Mouse (Mus musculus): ENCODE results near the gene Icmt. TPM values are rescaled to one million over a fixed set of nuclear protein-coding genes. Genes with fewer than 3 reads are reported as not detected.

The Icmt gene
- polyA plus RNA-seq, 1 experiment from 2014 or later = 23.7 TPM

GRCm38 (mm10) chr4:152315498-152316213, 18.6 kb downstream of the Icmt start:
- Histone ChIP-seq H3K9me3 (ENCODE audit: control insufficient read depth, low read length) (no peaks in the 10 kb centered on the region), H3K27ac (replicated peaks; ENCODE audit: low read depth, low read length) (no peak overlapping the region), H3K4me2 (ENCODE audit: low read length) (peak overlapping the region; percentile 54), H3K9ac (replicated peaks; ENCODE audit: low read length) (no peak overlapping the region), H3K4me1 (ENCODE audit: control insufficient read depth, insufficient read depth, low read length) (peaks cover 6% of the 10 kb centered on the region; the same call in 1 of the 2 replicates), H3K27me3 (ENCODE audit: control insufficient read depth, insufficient read depth, low read length) (peaks cover 82% of the 10 kb centered on the region), H3K36me3 (ENCODE audit: control insufficient read depth, insufficient read depth, low read length) (no peaks in the 10 kb centered on the region), H3K4me3 (replicated peaks; ENCODE audit: low read depth, low read length) (peak overlapping the region; percentile 31)
- under 1% methylated on average over 43 of the region's 43 CpGs for WGBS
- ATAC-seq (ENCODE audit: low FRiP score, low TSS enrichment) = no peak
- DNase-seq = peak; percentile 59

GRCm38 (mm10) chr4:152317631-152318033, 20.6 kb downstream of the Icmt start:
- 91% methylated on average over 6 of the region's 6 CpGs for WGBS
- no peaks in the 10 kb centered on the region for H3K9me3 ChIP-seq (ENCODE audit: control insufficient read depth, low read length)
- ATAC-seq (ENCODE audit: low FRiP score, low TSS enrichment) (no peak), DNase-seq (no peak)
- H3K4me1 ChIP-seq (ENCODE audit: control insufficient read depth, insufficient read depth, low read length) = peaks cover 6% of the 10 kb centered on the region; the same call in 1 of the 2 replicates
- H3K4me2 ChIP-seq (ENCODE audit: low read length) = no peak overlapping the region
- no peak overlapping the region for H3K9ac ChIP-seq (replicated peaks; ENCODE audit: low read length)
- no peak overlapping the region for H3K4me3 ChIP-seq (replicated peaks; ENCODE audit: low read depth, low read length)
- peaks cover 64% of the 10 kb centered on the region for H3K27me3 ChIP-seq (ENCODE audit: control insufficient read depth, insufficient read depth, low read length)
- no peaks in the 10 kb centered on the region for H3K36me3 ChIP-seq (ENCODE audit: control insufficient read depth, insufficient read depth, low read length)
- H3K27ac ChIP-seq (replicated peaks; ENCODE audit: low read depth, low read length) = no peak overlapping the region

- peaks cover 53% of the 10 kb centered on the region for H3K27me3 ChIP-seq (ENCODE audit: control insufficient read depth, insufficient read depth, low read length)
- no peaks in the 10 kb centered on the region for H3K36me3 ChIP-seq (ENCODE audit: control insufficient read depth, insufficient read depth, low read length)
- 0 out of 2 replicates have a peak within 1 kb of the TSS, but pooled peaks have one; percentile 1 for H3K4me3 ChIP-seq (replicated peaks; ENCODE audit: low read depth, low read length)
- ATAC-seq (ENCODE audit: low FRiP score, low TSS enrichment) (no peak), DNase-seq (peak; percentile 60)
- WGBS = 2% methylated on average over 26 of the region's 26 CpGs
- H3K27ac ChIP-seq (replicated peaks; ENCODE audit: low read depth, low read length) = no peak within 1 kb of the TSS
- H3K9me3 ChIP-seq (ENCODE audit: control insufficient read depth, low read length) = no peaks in the 10 kb centered on the region
- peaks cover under 1% of the 10 kb centered on the region; the same call in 1 of the 2 replicates for H3K4me1 ChIP-seq (ENCODE audit: control insufficient read depth, insufficient read depth, low read length)
- H3K4me2 ChIP-seq (ENCODE audit: low read length) = peak within 1 kb of the TSS; percentile 38; the same call in 1 of the 2 replicates
- no peak within 1 kb of the TSS for H3K9ac ChIP-seq (replicated peaks; ENCODE audit: low read length)
Measured at GRCm38 (mm10) chr4:152318517-152319234, 21.6 kb downstream of the Icmt start, which contains the start of gene Rnf207. Rnf207 (minus strand) TSS chr4:152318993.

- H3K4me1 ChIP-seq (ENCODE audit: control insufficient read depth, insufficient read depth, low read length) = no peaks in the 10 kb centered on the region
- no peak overlapping the region for H3K27ac ChIP-seq (replicated peaks; ENCODE audit: low read depth, low read length)
- no peaks in the 10 kb centered on the region for H3K9me3 ChIP-seq (ENCODE audit: control insufficient read depth, low read length)
- H3K27me3 ChIP-seq (ENCODE audit: control insufficient read depth, insufficient read depth, low read length) = peaks cover 25% of the 10 kb centered on the region
- WGBS = 55% methylated on average over 5 of the region's 5 CpGs
- H3K4me3 ChIP-seq (replicated peaks; ENCODE audit: low read depth, low read length) = no peak overlapping the region
- DNase-seq (no peak), ATAC-seq (ENCODE audit: low FRiP score, low TSS enrichment) (no peak)
- no peaks in the 10 kb centered on the region for H3K36me3 ChIP-seq (ENCODE audit: control insufficient read depth, insufficient read depth, low read length)
- no peak overlapping the region for H3K9ac ChIP-seq (replicated peaks; ENCODE audit: low read length)
- H3K4me2 ChIP-seq (ENCODE audit: low read length) = no peak overlapping the region
Measured at GRCm38 (mm10) chr4:152321464-152321863, 24.4 kb downstream of the Icmt start.

GRCm38 (mm10) chr4:152324641-152325562, 27.9 kb downstream of the Icmt start:
- Histone ChIP-seq H3K36me3 (ENCODE audit: control insufficient read depth, insufficient read depth, low read length) (peaks cover 13% of the 10 kb centered on the region), H3K27me3 (ENCODE audit: control insufficient read depth, insufficient read depth, low read length) (no peaks in the 10 kb centered on the region), H3K4me2 (ENCODE audit: low read length) (peak overlapping the region; percentile 32), H3K9ac (replicated peaks; ENCODE audit: low read length) (no peak overlapping the region), H3K4me3 (replicated peaks; ENCODE audit: low read depth, low read length) (peak overlapping the region; percentile 15), H3K9me3 (ENCODE audit: control insufficient read depth, low read length) (no peaks in the 10 kb centered on the region), H3K27ac (replicated peaks; ENCODE audit: low read depth, low read length) (no peak overlapping the region), H3K4me1 (ENCODE audit: control insufficient read depth, insufficient read depth, low read length) (peaks cover 8% of the 10 kb centered on the region)
- 57% methylated on average over 16 of the region's 16 CpGs for WGBS
- no peak for DNase-seq
- ATAC-seq (ENCODE audit: low FRiP score, low TSS enrichment) = no peak; the same call in 1 of the 2 replicates

- WGBS = under 1% methylated on average over 70 of the region's 70 CpGs
- H3K4me1 ChIP-seq (ENCODE audit: control insufficient read depth, insufficient read depth, low read length) = peaks cover 8% of the 10 kb centered on the region
- H3K9ac ChIP-seq (replicated peaks; ENCODE audit: low read length) = peak within 1 kb of the TSS; percentile 88
- peaks cover 22% of the 10 kb centered on the region for H3K36me3 ChIP-seq (ENCODE audit: control insufficient read depth, insufficient read depth, low read length)
- ATAC-seq (ENCODE audit: low FRiP score, low TSS enrichment) (peak; percentile 95), DNase-seq (peak; percentile 97)
- peak within 1 kb of the TSS; percentile 66 for H3K27ac ChIP-seq (replicated peaks; ENCODE audit: low read depth, low read length)
- H3K4me3 ChIP-seq (replicated peaks; ENCODE audit: low read depth, low read length) = peak within 1 kb of the TSS; percentile 99
- H3K4me2 ChIP-seq (ENCODE audit: low read length) = peak within 1 kb of the TSS; percentile 86
- H3K27me3 ChIP-seq (ENCODE audit: control insufficient read depth, insufficient read depth, low read length) = no peaks in the 10 kb centered on the region
- no peaks in the 10 kb centered on the region for H3K9me3 ChIP-seq (ENCODE audit: control insufficient read depth, low read length)
Measured at GRCm38 (mm10) chr4:152325574-152326411, 28.8 kb downstream of the Icmt start, which contains the start of gene Rpl22. Rpl22 (plus strand) TSS chr4:152325742.

GRCm38 (mm10) chr4:152326543-152326942, 29.5 kb downstream of the Icmt start:
- Histone ChIP-seq H3K4me3 (replicated peaks; ENCODE audit: low read depth, low read length) (peak overlapping the region; percentile 99), H3K27ac (replicated peaks; ENCODE audit: low read depth, low read length) (no peak overlapping the region), H3K9ac (replicated peaks; ENCODE audit: low read length) (peak overlapping the region; percentile 88), H3K36me3 (ENCODE audit: control insufficient read depth, insufficient read depth, low read length) (peaks cover 29% of the 10 kb centered on the region), H3K9me3 (ENCODE audit: control insufficient read depth, low read length) (no peaks in the 10 kb centered on the region), H3K4me2 (ENCODE audit: low read length) (peak overlapping the region; percentile 86), H3K4me1 (ENCODE audit: control insufficient read depth, insufficient read depth, low read length) (peaks cover 8% of the 10 kb centered on the region), H3K27me3 (ENCODE audit: control insufficient read depth, insufficient read depth, low read length) (no peaks in the 10 kb centered on the region)
- no peak for DNase-seq
- WGBS = 5% methylated on average over 11 of the region's 11 CpGs
- ATAC-seq (ENCODE audit: low FRiP score, low TSS enrichment) = no peak
